Mouse (Mus musculus) embryo, embryonic 9.5 days (tissue): Measurements from ENCODE around the gene Fxyd7.
A peak's percentile ranks its signal among the peaks of the same experiment; 100 is the strongest.

ENCODE experiments used
- DNase-seq: peaks from one replicate; pipeline ENCODE4 v3.0.0-alpha.2; 2017; ENCODE audit errors: extremely low spot score

Gene Fxyd7

DNA sequence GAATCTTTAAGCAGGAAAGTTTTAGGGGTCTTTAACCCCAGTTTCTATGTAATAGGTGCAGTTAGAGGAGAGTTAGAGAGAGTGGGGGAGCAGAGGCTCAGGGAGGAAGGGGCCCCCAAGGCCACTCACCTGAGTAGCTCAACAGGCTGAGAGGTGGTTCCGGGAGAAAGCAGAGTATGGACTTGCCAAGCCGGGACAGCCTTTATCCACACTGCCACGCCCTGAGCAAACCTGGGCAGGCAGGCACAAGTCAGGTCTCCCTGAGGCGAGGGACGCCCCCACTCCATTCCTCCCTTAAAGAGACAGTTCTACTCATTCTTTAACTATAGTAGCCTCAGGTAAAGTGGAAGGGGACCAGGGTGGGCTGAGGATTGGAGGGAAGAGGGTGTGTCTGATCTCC lies 25.2 kb upstream of the Fxyd7 start, which contains the start of gene Fxyd3:
TSS of gene Fxyd3 (minus strand) at position 213 of the 400 bp plus-strand sequence.
- DNase-seq, result no peak

DNA sequence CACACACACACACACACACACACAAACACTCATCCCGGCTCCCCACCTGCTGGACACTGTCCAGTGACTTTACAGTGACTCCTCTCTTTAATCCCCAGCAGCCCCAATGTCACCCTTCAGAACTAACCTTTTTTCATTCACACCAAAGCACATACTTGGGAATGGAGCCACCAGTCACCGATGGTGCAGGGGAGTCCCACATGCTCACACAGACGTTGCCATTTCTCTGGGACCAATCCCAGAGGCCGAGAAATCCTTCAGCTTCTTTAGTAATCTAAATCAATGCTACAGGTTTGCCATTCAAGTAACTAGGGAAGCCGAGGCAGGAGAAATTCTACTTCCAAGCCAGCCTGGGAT lies 23.4 kb upstream of the Fxyd7 start:
- no peak for DNase-seq

GRCm38 (mm10) chr7:31074061-31074712 lies 22.9 kb upstream of the Fxyd7 start:
- no peak for DNase-seq

GRCm38 (mm10) chr7:31073546-31073945 lies 22.3 kb upstream of the Fxyd7 start:
- DNase-seq, result no peak

DNA sequence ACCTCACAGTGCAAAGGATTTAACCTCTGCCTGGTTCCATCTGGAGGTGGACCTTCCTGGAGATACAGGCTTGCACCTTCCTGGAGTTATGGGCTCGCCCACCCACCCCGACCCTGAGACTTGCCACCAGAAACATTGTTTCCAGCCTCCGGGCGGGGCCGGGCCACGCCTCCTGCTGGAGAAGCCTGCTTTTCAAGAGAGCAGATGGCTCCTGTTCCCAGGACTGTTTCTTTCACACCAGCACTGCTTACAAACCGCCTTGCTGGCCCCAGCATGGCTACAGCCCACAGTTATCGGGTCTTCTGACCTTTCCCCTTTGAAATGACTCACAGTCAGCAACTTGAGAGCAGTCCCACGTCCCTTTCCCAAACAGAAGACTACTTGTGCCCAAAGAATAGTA lies 21.1 kb upstream of the Fxyd7 start:
- no peak for DNase-seq

DNA sequence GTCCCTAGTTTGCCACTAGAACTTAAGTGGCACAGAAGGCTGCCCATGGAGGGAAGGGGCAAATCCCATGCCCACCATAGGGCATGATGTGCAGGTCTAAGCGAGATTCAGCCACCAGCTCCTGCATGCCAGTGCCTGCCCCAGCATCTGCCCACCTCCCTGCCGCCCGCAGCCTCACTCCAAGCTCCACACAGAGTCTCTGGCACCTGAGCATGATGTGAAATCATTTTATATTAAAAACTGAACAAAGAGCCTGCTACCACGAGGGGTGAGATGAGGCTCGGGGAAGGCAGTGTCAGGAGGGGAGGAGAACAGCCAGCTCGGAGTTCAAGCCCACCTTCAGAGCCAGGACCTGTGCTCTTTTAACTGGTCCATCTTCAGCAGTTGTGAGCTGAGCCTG lies 19.1 kb upstream of the Fxyd7 start:
- no peak for DNase-seq

DNA sequence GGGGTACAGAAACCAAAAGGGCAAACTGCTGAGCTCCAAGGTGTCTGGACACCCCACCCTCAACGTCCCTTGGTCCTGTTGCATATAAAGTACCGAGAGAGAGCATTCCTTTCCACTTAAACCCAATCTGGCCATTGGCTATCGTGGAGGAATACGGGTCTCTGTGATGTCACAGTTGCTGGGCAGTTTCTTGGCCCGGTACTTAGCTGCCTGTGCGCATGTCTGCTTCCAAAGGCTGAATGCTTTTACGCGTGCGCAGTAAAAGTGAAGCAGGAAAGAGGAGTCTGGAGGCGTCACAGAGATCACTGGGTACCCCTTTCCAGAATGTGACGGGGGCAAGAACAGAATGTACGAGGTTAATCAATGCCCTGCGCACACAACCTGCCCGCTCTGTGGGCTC lies 18.2 kb upstream of the Fxyd7 start:
- DNase-seq, result no peak

- DNase-seq, result no peak
These were observed 16.6 kb upstream of the Fxyd7 start for GRCm38 (mm10) chr7:31067836-31068235.

DNA sequence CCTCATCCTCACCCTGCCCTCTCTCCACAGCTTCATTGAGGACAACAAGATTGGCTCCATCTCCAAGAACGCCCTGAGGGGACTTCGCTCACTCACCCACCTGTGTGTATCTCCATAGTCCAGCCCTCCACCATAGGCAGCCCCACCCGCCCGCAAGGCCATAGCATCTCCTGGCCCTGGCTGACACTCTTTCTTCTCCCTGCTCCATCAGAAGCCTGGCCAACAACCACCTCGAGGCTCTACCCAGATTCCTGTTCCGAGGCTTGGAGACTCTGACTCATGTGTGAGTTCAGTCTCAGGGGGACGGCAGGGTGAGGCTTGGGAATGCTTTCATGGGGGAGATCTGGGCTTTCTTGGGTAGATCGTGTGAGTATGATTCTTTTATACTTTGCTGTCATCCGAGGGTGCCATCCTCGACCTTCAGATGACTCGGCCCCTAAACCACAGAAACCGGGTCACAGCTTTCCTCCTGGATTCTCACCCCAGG lies 11.8 kb upstream of the Fxyd7 start:
- DNase-seq, result no peak

DNA sequence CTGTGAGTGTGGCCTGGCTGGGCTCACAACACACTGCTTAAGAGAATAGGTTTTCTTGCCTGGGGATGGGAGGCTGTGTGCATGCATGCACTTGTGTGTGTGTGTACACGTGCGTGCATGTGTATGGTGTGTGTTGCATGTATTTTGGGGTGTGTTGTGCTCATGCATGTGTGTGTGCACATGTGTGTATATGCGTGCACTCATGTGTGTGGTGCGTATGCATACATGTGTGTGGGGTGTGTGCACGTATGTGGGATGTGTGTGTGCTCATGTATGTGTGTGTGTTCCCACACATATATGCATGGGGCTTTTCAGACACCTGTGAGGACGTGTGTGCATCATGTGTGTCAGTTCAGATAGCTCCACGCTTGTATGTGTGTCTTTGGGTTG lies 9.3 kb upstream of the Fxyd7 start:
- no peak for DNase-seq

- DNase-seq, result no peak
These were observed 8.8 kb upstream of the Fxyd7 start for GRCm38 (mm10) chr7:31059919-31060620.

- DNase-seq, result peak; percentile 89
These were observed 7.8 kb upstream of the Fxyd7 start, which contains the start of gene Lgi4 for GRCm38 (mm10) chr7:31059108-31059507. Gene Lgi4 (plus strand): TSS chr7:31059342.

DNA sequence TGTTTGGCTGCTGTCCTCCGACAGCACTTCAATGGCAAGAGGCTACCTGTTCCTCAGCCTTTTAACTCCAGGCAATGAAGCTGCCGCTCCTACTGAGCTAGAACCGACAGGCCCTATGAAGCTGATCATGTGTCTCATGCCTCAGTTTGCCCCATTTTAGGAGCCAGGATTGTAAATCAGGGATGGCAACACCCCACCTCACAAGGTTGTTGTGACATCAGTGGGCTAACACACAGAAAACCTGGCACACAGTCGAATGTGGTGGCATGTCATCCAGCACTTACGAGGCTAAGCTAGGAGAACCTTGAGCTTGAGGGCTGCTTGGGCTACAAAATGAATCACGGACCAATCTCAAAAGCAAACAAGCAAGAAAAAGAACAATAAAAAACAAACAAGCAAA lies 6.9 kb upstream of the Fxyd7 start:
- no peak for DNase-seq

GRCm38 (mm10) chr7:31057730-31058129 lies 6.5 kb upstream of the Fxyd7 start:
- no peak for DNase-seq

- DNase-seq, result no peak
These were observed 5.8 kb upstream of the Fxyd7 start, which contains the start of gene Fxyd1 for GRCm38 (mm10) chr7:31057071-31057470. Gene Fxyd1 (minus strand): TSS chr7:31057199.

- no peak for DNase-seq
These were observed 5.2 kb upstream of the Fxyd7 start for GRCm38 (mm10) chr7:31056448-31056847.

GRCm38 (mm10) chr7:31055883-31056282 lies 4.6 kb upstream of the Fxyd7 start:
- DNase-seq, result no peak

- peak; percentile 47 for DNase-seq
These were observed 4.1 kb upstream of the Fxyd7 start for GRCm38 (mm10) chr7:31055354-31055824.

DNA sequence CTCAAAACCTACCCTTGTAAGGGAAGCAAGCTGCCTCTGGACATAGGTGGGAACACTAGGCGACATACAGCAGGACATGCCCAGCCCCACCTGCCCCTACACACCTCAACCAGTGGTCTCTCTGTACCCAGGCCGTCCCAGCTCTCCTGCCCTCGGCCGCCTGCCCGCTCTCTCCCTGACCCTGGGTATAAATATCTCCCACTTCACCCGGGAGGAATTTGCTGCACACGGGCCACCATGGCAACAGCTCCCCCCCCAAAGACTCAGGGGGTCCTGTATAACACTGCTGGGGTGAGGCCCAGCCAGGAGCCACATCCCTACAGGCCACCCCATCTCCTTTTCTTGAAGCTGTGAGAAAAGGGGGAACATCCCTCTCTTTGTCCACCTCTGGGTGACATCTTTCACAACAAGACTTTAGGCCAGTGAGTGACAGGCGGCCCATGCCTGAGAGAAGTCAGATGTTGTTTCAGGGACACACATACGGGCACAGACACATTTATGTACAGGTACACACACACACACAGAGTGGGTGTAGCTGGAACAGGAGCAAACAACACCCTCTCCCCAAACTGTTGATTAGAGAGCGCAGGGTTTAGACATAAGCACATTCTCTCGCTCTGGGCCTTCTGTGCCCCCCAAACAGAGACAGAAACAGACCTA lies 3.5 kb upstream of the Fxyd7 start:
- DNase-seq, result no peak

- no peak for DNase-seq
These were observed 2.7 kb upstream of the Fxyd7 start for GRCm38 (mm10) chr7:31053882-31054447.

DNA sequence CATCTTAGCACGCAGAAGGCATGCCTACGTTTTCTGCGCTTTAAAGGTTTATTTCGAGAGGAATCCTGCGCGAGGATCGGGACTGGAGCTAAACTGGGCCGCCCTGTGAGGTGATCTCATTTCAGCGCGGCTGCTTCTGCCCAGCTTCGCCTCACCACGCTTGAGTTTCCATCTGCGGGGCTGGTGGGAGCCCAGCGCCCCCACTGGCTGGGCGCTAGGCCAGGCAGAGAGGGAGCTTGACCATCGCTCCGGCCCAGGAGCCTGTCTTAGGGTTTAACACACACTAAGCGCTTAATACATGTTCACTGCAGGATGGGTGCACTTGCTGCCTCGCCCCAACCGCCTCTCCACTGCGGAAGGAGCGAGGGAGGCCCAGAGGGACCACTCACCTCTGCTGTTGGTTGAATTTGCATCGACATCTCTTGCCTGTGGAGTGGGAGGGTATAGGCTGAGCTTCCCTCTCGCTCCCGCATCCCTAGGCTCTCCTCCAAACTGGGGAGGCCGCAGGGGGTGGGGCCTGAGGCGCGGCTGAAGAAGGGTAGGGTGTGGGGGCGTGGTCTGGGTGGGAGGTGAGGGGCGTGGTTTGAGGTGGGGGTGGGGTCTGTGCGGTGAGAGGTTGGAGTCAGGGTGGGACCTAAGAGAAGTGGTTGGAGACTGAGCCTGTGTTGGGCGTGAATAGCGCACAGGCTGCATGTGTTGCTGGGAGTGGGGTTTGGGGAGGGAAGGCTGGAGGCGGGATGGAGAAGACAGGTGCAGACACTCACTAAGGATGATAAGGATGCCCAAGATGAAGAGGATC lies 1.6 kb upstream of the Fxyd7 start:
- DNase-seq, result peak; percentile 58

DNA sequence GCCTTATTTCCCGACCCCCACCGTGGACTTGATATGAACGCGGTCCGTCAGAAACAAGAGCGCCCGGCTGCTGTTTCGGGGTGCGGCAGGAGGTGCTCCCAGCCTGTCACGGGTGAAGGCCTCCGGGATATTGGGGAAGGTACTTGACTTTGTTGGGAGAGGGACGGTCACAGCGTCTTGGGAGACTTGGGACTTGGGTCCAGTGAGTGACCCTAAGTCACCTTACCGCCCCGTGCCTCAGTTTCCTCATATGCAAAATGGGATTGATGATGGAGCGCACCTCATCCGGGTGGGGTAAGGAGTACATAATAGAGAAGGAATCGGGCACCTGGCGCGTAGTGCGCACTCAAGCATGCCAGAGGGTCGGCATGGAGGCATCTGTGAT lies 976 bp upstream of the Fxyd7 start:
- no peak for DNase-seq
